Mouse (Mus musculus): ENCODE data around the gene Gna11.
A peak's percentile ranks its signal among the peaks of the same experiment; 100 is the strongest.

DNA sequence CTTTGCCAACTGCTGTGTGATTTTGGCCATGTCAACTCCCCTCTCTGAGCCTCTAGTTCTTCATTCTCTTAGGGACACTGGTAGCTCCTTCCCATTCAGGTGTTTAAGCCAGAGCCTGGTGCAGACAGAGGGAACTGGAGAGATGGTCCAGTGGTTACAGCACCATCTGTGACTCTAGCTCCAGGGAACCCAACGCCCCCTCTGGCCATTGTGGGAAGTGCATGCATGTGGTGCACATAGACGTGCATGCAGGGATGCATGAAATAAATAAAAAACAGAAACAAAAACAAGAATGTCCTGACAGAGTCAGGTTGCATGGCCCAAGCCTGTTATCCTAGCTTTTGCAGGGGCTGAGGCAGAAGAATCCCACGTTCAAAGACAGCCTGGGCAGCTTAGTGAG is 11.3 kb upstream of the Gna11 start:
- 0 out of 2 replicates have a peak, but pooled peaks have one; percentile 27 for TF ChIP-seq CTCF (IDR thresholded peaks at IDR 0.05; ENCODE audit: insufficient read depth, low read length)
- no peak for TF ChIP-seq POLR2A (IDR thresholded peaks at IDR 0.05; ENCODE audit: borderline replicate concordance, extremely low read depth, low read depth, low read length)
